Mouse (Mus musculus): Measurements from ENCODE around the gene 1110008P14Rik. TPM values are rescaled to one million over a fixed set of nuclear protein-coding genes. Genes with fewer than 3 reads are reported as not detected.

The 1110008P14Rik gene
- polyA plus RNA-seq, 1 experiment from 2014 or later = 44.4 TPM

Other genes with a start within 250 kb of the 1110008P14Rik start
- gene Prrc2b, start 230.9 kb downstream of the 1110008P14Rik start, polyA plus RNA-seq (2014; fragmentation: Nextera tagmentation; extraction: Ambion mirVana) = 62.5 and 72.5 TPM in 2 replicates
- gene Pomt1, start 145.3 kb downstream of the 1110008P14Rik start, polyA plus RNA-seq (2014; fragmentation: Nextera tagmentation; extraction: Ambion mirVana) = 18.7 TPM in 2 replicates
- gene Uck1, start 121.8 kb downstream of the 1110008P14Rik start, polyA plus RNA-seq (2014; fragmentation: Nextera tagmentation; extraction: Ambion mirVana) = 58.6 and 61.5 TPM in 2 replicates
- 18.1 and 18.9 TPM in 2 replicates for gene Golga2, start 94.6 kb downstream of the 1110008P14Rik start, polyA plus RNA-seq (2014; fragmentation: Nextera tagmentation; extraction: Ambion mirVana)
- 272 and 354 TPM in 2 replicates for gene Swi5, start 93.9 kb downstream of the 1110008P14Rik start, polyA plus RNA-seq (2014; fragmentation: Nextera tagmentation; extraction: Ambion mirVana)
- 52.2 and 67.8 TPM in 2 replicates for gene Ciz1, start 29.6 kb downstream of the 1110008P14Rik start, polyA plus RNA-seq (2014; fragmentation: Nextera tagmentation; extraction: Ambion mirVana)
- 36.1 and 39.9 TPM in 2 replicates for gene Dnm1, start 28.6 kb downstream of the 1110008P14Rik start, polyA plus RNA-seq (2014; fragmentation: Nextera tagmentation; extraction: Ambion mirVana)
- gene Lcn2, start 6.3 kb upstream of the 1110008P14Rik start, polyA plus RNA-seq (2014; fragmentation: Nextera tagmentation; extraction: Ambion mirVana) = 0.35 TPM in 1 of 2 replicates, not detected in the other
- 29.0 and 32.3 TPM in 2 replicates for gene Ptges2, start 14.0 kb upstream of the 1110008P14Rik start, polyA plus RNA-seq (2014; fragmentation: Nextera tagmentation; extraction: Ambion mirVana)
- gene Naif1, start 68.5 kb upstream of the 1110008P14Rik start, polyA plus RNA-seq (2014; fragmentation: Nextera tagmentation; extraction: Ambion mirVana) = 5.6 and 6.9 TPM in 2 replicates
- gene Slc25a25, start 69.5 kb upstream of the 1110008P14Rik start, polyA plus RNA-seq (2014; fragmentation: Nextera tagmentation; extraction: Ambion mirVana) = 19.2 and 21.9 TPM in 2 replicates
- 9.8 and 12.4 TPM in 2 replicates for gene Fam102a, start 153.4 kb upstream of the 1110008P14Rik start, polyA plus RNA-seq (2014; fragmentation: Nextera tagmentation; extraction: Ambion mirVana)
- gene Dpm2, start 188.9 kb upstream of the 1110008P14Rik start, polyA plus RNA-seq (2014; fragmentation: Nextera tagmentation; extraction: Ambion mirVana) = 89.0 and 98.6 TPM in 2 replicates
- 3.3 and 4.0 TPM in 2 replicates for gene Pip5kl1, start 192.9 kb upstream of the 1110008P14Rik start, polyA plus RNA-seq (2014; fragmentation: Nextera tagmentation; extraction: Ambion mirVana)
- 0.33 and 0.34 TPM in 2 replicates for gene 9430097D07Rik, start 193.7 kb upstream of the 1110008P14Rik start, polyA plus RNA-seq (2014; fragmentation: Nextera tagmentation; extraction: Ambion mirVana)
- 21.2 and 21.5 TPM in 2 replicates for gene St6galnac4, start 205.2 kb upstream of the 1110008P14Rik start, polyA plus RNA-seq (2014; fragmentation: Nextera tagmentation; extraction: Ambion mirVana)
- gene St6galnac6, start 217.8 kb upstream of the 1110008P14Rik start, polyA plus RNA-seq (2014; fragmentation: Nextera tagmentation; extraction: Ambion mirVana) = 6.5 and 7.5 TPM in 2 replicates
- gene Ak1, start 239.8 kb upstream of the 1110008P14Rik start, polyA plus RNA-seq (2014; fragmentation: Nextera tagmentation; extraction: Ambion mirVana) = 25.4 and 29.8 TPM in 2 replicates

Data from limb, embryonic 11.5 days (tissue).